Mouse (Mus musculus): ENCODE results near the gene Tor1a. TPM values are rescaled to one million over a fixed set of nuclear protein-coding genes. Genes with fewer than 3 reads are reported as not detected.
"Not testable (repeated sequence)": the region's sequence is repeated elsewhere in the genome, so short reads cannot be mapped to it uniquely, and the experiment has no call there.

Gene Tor1a
- polyA plus RNA-seq, 1 experiment = 59.2 TPM

- no peaks in the 10 kb centered on the region for H3K79me2 ChIP-seq (ENCODE audit: control insufficient read depth, insufficient read depth)
- H3ac ChIP-seq (ENCODE audit: control insufficient read depth, insufficient read length, low read depth) = no peak overlapping the region
- TF ChIP-seq MYOD1 (IDR thresholded peaks at IDR 0.05; ENCODE audit: control insufficient read depth, insufficient read length, low read depth) (peak; percentile 75), CEBPB (IDR thresholded peaks at IDR 0.05; ENCODE audit: low read depth) (peak; percentile 43), USF1 (IDR thresholded peaks at IDR 0.05; ENCODE audit: low read depth) (no peak), MAX (IDR thresholded peaks at IDR 0.05) (no peak), MYOG (IDR thresholded peaks at IDR 0.05; ENCODE audit: control insufficient read depth, extremely low read depth, insufficient read length) (no peak), CTCF (IDR thresholded peaks at IDR 0.05; ENCODE audit: control insufficient read depth, insufficient read depth, insufficient read length) (no peak), FOSL1 (IDR thresholded peaks at IDR 0.05; ENCODE audit: insufficient read depth, low read length, poor library complexity, severe bottlenecking) (peak; percentile 75)
- no peaks in the 10 kb centered on the region for H3K36me3 ChIP-seq (ENCODE audit: control insufficient read depth, insufficient read depth)
- no peaks in the 10 kb centered on the region for H3K79me3 ChIP-seq (ENCODE audit: low read depth)
- no peak overlapping the region for H3K4me3 ChIP-seq (ENCODE audit: insufficient read depth, poor library complexity, severe bottlenecking)
- no peaks in the 10 kb centered on the region for H3K27me3 ChIP-seq (ENCODE audit: control insufficient read depth, insufficient read depth, insufficient read length)
Measured at GRCm38 (mm10) chr2:30925181-30925580, 42.6 kb downstream of the Tor1a start.

- H3K36me3 ChIP-seq (ENCODE audit: control insufficient read depth, insufficient read depth) = no peaks in the 10 kb centered on the region
Measured at GRCm38 (mm10) chr2:30923099-30923498, 44.6 kb downstream of the Tor1a start.

GRCm38 (mm10) chr2:30920216-30920615 is 47.5 kb downstream of the Tor1a start:
- Histone ChIP-seq H3K79me3 (ENCODE audit: low read depth) (no peaks in the 10 kb centered on the region), H3K79me2 (ENCODE audit: control insufficient read depth, insufficient read depth) (no peaks in the 10 kb centered on the region), H3K4me3 (ENCODE audit: insufficient read depth, poor library complexity, severe bottlenecking) (no peak overlapping the region), H3K36me3 (ENCODE audit: control insufficient read depth, insufficient read depth) (no peaks in the 10 kb centered on the region), H3K27me3 (ENCODE audit: control insufficient read depth, insufficient read depth, insufficient read length) (no peaks in the 10 kb centered on the region), H3ac (ENCODE audit: control insufficient read depth, insufficient read length, low read depth) (no peak overlapping the region)
- peak; percentile 89 for TF ChIP-seq MAX (IDR thresholded peaks at IDR 0.05)
- TF ChIP-seq FOSL1 (IDR thresholded peaks at IDR 0.05; ENCODE audit: insufficient read depth, low read length, poor library complexity, severe bottlenecking) = peak; percentile 86
- TF ChIP-seq MYOD1 (IDR thresholded peaks at IDR 0.05; ENCODE audit: control insufficient read depth, insufficient read length, low read depth) = peak; percentile 7
- TF ChIP-seq CEBPB (IDR thresholded peaks at IDR 0.05; ENCODE audit: low read depth) = no peak
- TF ChIP-seq USF1 (IDR thresholded peaks at IDR 0.05; ENCODE audit: low read depth) = peak; percentile 86

More at GRCm38 (mm10) chr2:30923099-30923498, 44.6 kb downstream of the Tor1a start:
- no peaks in the 10 kb centered on the region for H3K79me2 ChIP-seq (ENCODE audit: control insufficient read depth, insufficient read depth)
- no peak overlapping the region for H3K4me3 ChIP-seq (ENCODE audit: insufficient read depth, poor library complexity, severe bottlenecking)
- TF ChIP-seq MYOG (IDR thresholded peaks at IDR 0.05; ENCODE audit: control insufficient read depth, extremely low read depth, insufficient read length) (no peak), CTCF (IDR thresholded peaks at IDR 0.05; ENCODE audit: control insufficient read depth, insufficient read depth, insufficient read length) (no peak), FOSL1 (IDR thresholded peaks at IDR 0.05; ENCODE audit: insufficient read depth, low read length, poor library complexity, severe bottlenecking) (no peak), MAX (IDR thresholded peaks at IDR 0.05) (no peak), CEBPB (IDR thresholded peaks at IDR 0.05; ENCODE audit: low read depth) (no peak), MYOD1 (IDR thresholded peaks at IDR 0.05; ENCODE audit: control insufficient read depth, insufficient read length, low read depth) (no peak), USF1 (IDR thresholded peaks at IDR 0.05; ENCODE audit: low read depth) (no peak)
- H3K27me3 ChIP-seq (ENCODE audit: control insufficient read depth, insufficient read depth, insufficient read length) = no peaks in the 10 kb centered on the region
- no peaks in the 10 kb centered on the region for H3K79me3 ChIP-seq (ENCODE audit: low read depth)
- H3ac ChIP-seq (ENCODE audit: control insufficient read depth, insufficient read length, low read depth) = no peak overlapping the region

GRCm38 (mm10) chr2:30918780-30919329 is 48.9 kb downstream of the Tor1a start:
- H3K79me2 ChIP-seq (ENCODE audit: control insufficient read depth, insufficient read depth) = no peaks in the 10 kb centered on the region
- H3K4me3 ChIP-seq (ENCODE audit: insufficient read depth, poor library complexity, severe bottlenecking) = no peak overlapping the region
- H3ac ChIP-seq (ENCODE audit: control insufficient read depth, insufficient read length, low read depth) = no peak overlapping the region
- H3K79me3 ChIP-seq (ENCODE audit: low read depth) = no peaks in the 10 kb centered on the region
- peak; percentile 23 for TF ChIP-seq MYOD1 (IDR thresholded peaks at IDR 0.05; ENCODE audit: control insufficient read depth, insufficient read length, low read depth)
- no peak for TF ChIP-seq CEBPB (IDR thresholded peaks at IDR 0.05; ENCODE audit: low read depth)
- no peaks in the 10 kb centered on the region for H3K36me3 ChIP-seq (ENCODE audit: control insufficient read depth, insufficient read depth)
- H3K27me3 ChIP-seq (ENCODE audit: control insufficient read depth, insufficient read depth, insufficient read length) = no peaks in the 10 kb centered on the region

- Histone ChIP-seq H3K27me3 (ENCODE audit: control insufficient read depth, insufficient read depth, insufficient read length) (no peaks in the 10 kb centered on the region), H3K79me2 (ENCODE audit: control insufficient read depth, insufficient read depth) (no peaks in the 10 kb centered on the region), H3ac (ENCODE audit: control insufficient read depth, insufficient read length, low read depth) (peak overlapping the region; percentile 14), H3K36me3 (ENCODE audit: control insufficient read depth, insufficient read depth) (no peaks in the 10 kb centered on the region), H3K79me3 (ENCODE audit: low read depth) (no peaks in the 10 kb centered on the region), H3K4me3 (ENCODE audit: insufficient read depth, poor library complexity, severe bottlenecking) (no peak overlapping the region)
- TF ChIP-seq MAX (IDR thresholded peaks at IDR 0.05) (peak; percentile 97), MYOG (IDR thresholded peaks at IDR 0.05; ENCODE audit: control insufficient read depth, extremely low read depth, insufficient read length) (no peak), MYOD1 (IDR thresholded peaks at IDR 0.05; ENCODE audit: control insufficient read depth, insufficient read length, low read depth) (peak; percentile 1), USF1 (IDR thresholded peaks at IDR 0.05; ENCODE audit: low read depth) (no peak)
Measured at GRCm38 (mm10) chr2:30918126-30918525, 49.6 kb downstream of the Tor1a start.

GRCm38 (mm10) chr2:30917649-30918048 is 50.1 kb downstream of the Tor1a start:
- no peak overlapping the region for H3K4me3 ChIP-seq (ENCODE audit: insufficient read depth, poor library complexity, severe bottlenecking)
- TF ChIP-seq CTCF (IDR thresholded peaks at IDR 0.05; ENCODE audit: control insufficient read depth, insufficient read depth, insufficient read length) = no peak
- TF ChIP-seq MYOG (IDR thresholded peaks at IDR 0.05; ENCODE audit: control insufficient read depth, extremely low read depth, insufficient read length) = no peak
- no peak for TF ChIP-seq MYOD1 (IDR thresholded peaks at IDR 0.05; ENCODE audit: control insufficient read depth, insufficient read length, low read depth)
- TF ChIP-seq USF1 (IDR thresholded peaks at IDR 0.05; ENCODE audit: low read depth) = no peak
- TF ChIP-seq MAX (IDR thresholded peaks at IDR 0.05) = peak; percentile 45
- TF ChIP-seq CEBPB (IDR thresholded peaks at IDR 0.05; ENCODE audit: low read depth) = peak; percentile 12
- no peaks in the 10 kb centered on the region for H3K79me3 ChIP-seq (ENCODE audit: low read depth)
- no peaks in the 10 kb centered on the region for H3K36me3 ChIP-seq (ENCODE audit: control insufficient read depth, insufficient read depth)
- no peaks in the 10 kb centered on the region for H3K27me3 ChIP-seq (ENCODE audit: control insufficient read depth, insufficient read depth, insufficient read length)
- H3ac ChIP-seq (ENCODE audit: control insufficient read depth, insufficient read length, low read depth) = no peak overlapping the region
- no peaks in the 10 kb centered on the region for H3K79me2 ChIP-seq (ENCODE audit: control insufficient read depth, insufficient read depth)

- H3K27me3 ChIP-seq (ENCODE audit: control insufficient read depth, insufficient read depth, insufficient read length); H3K4me3 ChIP-seq (ENCODE audit: insufficient read depth, poor library complexity, severe bottlenecking); H3K36me3 ChIP-seq (ENCODE audit: control insufficient read depth, insufficient read depth); H3K79me2 ChIP-seq (ENCODE audit: control insufficient read depth, insufficient read depth); H3ac ChIP-seq (ENCODE audit: control insufficient read depth, insufficient read length, low read depth); H3K79me3 ChIP-seq (ENCODE audit: low read depth): not testable (repeated sequence)
Measured at GRCm38 (mm10) chr2:30915933-30916332, 51.8 kb downstream of the Tor1a start.
